Comparison of ENCODE assay signal across 9 mouse cellular contexts in genomic region chr11:116673410-116673809, GRCm38 (mm10). TPM values are rescaled to one million over a fixed set of nuclear protein-coding genes. Genes with fewer than 3 reads are reported as not detected.
DNase-seq lines count a peak whose midpoint lies in the region; ATAC-seq and TF ChIP-seq lines count a peak whose summit lies in the region.
"Had no signal": no experiment of that assay in that cellular context is flagged by ENCODE, and none has a peak within 500 bp of the region (broad histone marks: within the 10 kb centered on the region; RNA-seq: fewer than 3 reads in every experiment).

No protein-coding gene starts in this region.

- H3K9ac ChIP-seq in heart, postnatal 0 days (replicated peaks; ENCODE audit: low read depth, low read length): 0 out of 2 replicates have a peak overlapping the region, but pooled peaks have one; percentile 84
- peak overlapping the region; percentile 95 for H3K9ac ChIP-seq in forebrain, embryonic 13.5 days
- H3K9ac ChIP-seq in liver, embryonic 14.5 days (replicated peaks): peak overlapping the region; percentile 94; the same call in 1 of the 2 replicates

- H3K36me3 ChIP-seq in heart, postnatal 0 days (replicated peaks; ENCODE audit: control insufficient read depth, insufficient read depth, low read length): peaks cover 51% of the 10 kb centered on the region
- peaks cover 67% of the 10 kb centered on the region for H3K36me3 ChIP-seq in E14TG2a.4 (ENCODE audit: insufficient read depth, low read length)
- H3K36me3 ChIP-seq in forebrain, embryonic 13.5 days (ENCODE audit: poor library complexity, severe bottlenecking): peaks cover 56% of the 10 kb centered on the region
- H3K36me3 ChIP-seq in liver, embryonic 14.5 days (replicated peaks; ENCODE audit: control insufficient read depth, insufficient read depth, low read depth): peaks cover 47% of the 10 kb centered on the region

- no peak overlapping the region for H3K27ac ChIP-seq in heart, postnatal 0 days (ENCODE audit: low read depth)
- no peak overlapping the region for H3K27ac ChIP-seq in forebrain, embryonic 13.5 days
- peak overlapping the region; percentile 56; the same call in 1 of the 2 replicates for H3K27ac ChIP-seq in liver, embryonic 14.5 days

- no peaks in the 10 kb centered on the region for H3K9me3 ChIP-seq in heart, postnatal 0 days (replicated peaks; ENCODE audit: control insufficient read depth, low read length)
- no peaks in the 10 kb centered on the region for H3K9me3 ChIP-seq in E14TG2a.4 (ENCODE audit: low read length)
- no peaks in the 10 kb centered on the region for H3K9me3 ChIP-seq in forebrain, embryonic 13.5 days (replicated peaks)
- no peaks in the 10 kb centered on the region for H3K9me3 ChIP-seq in liver, embryonic 14.5 days (ENCODE audit: control insufficient read depth, low read length)

- WGBS in heart, postnatal 0 days: 72% methylated on average over 2 of the region's 2 CpGs
- WGBS in forebrain, embryonic 13.5 days: 88% methylated on average over 2 of the region's 2 CpGs
- WGBS in liver, embryonic 14.5 days (ENCODE audit: insufficient replicate concordance): 70% methylated on average over 2 of the region's 2 CpGs

- H3K4me3 ChIP-seq in heart, postnatal 0 days (ENCODE audit: low read depth, low read length): no peak overlapping the region
- H3K4me3 ChIP-seq in E14TG2a.4 (replicated peaks; ENCODE audit: low read length): peak overlapping the region; percentile 99
- H3K4me3 ChIP-seq in forebrain, embryonic 13.5 days: peak overlapping the region; percentile 84; the same call in 1 of the 2 replicates
- H3K4me3 ChIP-seq in liver, embryonic 14.5 days (ENCODE audit: insufficient read depth in 1 of 2, low read depth in 2 of 2, low read length in 2 of 2): peak overlapping the region; percentile 79 to 94; a peak in 3 of 4 replicates

- TF ChIP-seq EP300 in heart, postnatal 0 days (IDR thresholded peaks at IDR 0.05; ENCODE audit: low read depth): no peak
- no peak for TF ChIP-seq EP300 in liver, embryonic 14.5 days (IDR thresholded peaks at IDR 0.05; ENCODE audit: low read depth)

- no peak for TF ChIP-seq CTCF in heart, postnatal 0 days (IDR thresholded peaks at IDR 0.05; ENCODE audit: low read depth)
- no peak for TF ChIP-seq CTCF in E14TG2a.4 (conservative IDR thresholded peaks at IDR 0.05; ENCODE audit: low read length)
- no peak for TF ChIP-seq CTCF in liver, embryonic 14.5 days (IDR thresholded peaks at IDR 0.05; ENCODE audit: low read depth)

- DNase-seq in heart, postnatal 0 days (ENCODE audit: low spot score): no peak
- DNase-seq in heart, postnatal 4 days: no peak
- DNase-seq in liver, embryonic 14.5 days (ENCODE audit: low read depth in 3 of 3, low spot score in 3 of 3): no peak
- no peak for DNase-seq in frontal cortex, postnatal 10 days (ENCODE audit: low spot score in 2 of 2)
- DNase-seq in urinary bladder, adult 2 months (ENCODE audit: low spot score): no peak
- DNase-seq in gastrocnemius, postnatal 25 days: no peak
- DNase-seq: left cerebral cortex, postnatal 4 days had no signal

- H3K27me3 ChIP-seq in heart, postnatal 0 days (ENCODE audit: control insufficient read depth, insufficient read depth, low read length): no peaks in the 10 kb centered on the region
- H3K27me3 ChIP-seq in E14TG2a.4 (ENCODE audit: insufficient read depth, low read length): peaks cover 1% of the 10 kb centered on the region; the same call in 1 of the 2 replicates
- H3K27me3 ChIP-seq in forebrain, embryonic 13.5 days: no peaks in the 10 kb centered on the region
- no peaks in the 10 kb centered on the region for H3K27me3 ChIP-seq in liver, embryonic 14.5 days (ENCODE audit: control insufficient read depth, insufficient read depth, low read length)

- peak overlapping the region; percentile 98; the same call in 1 of the 2 replicates for H3K4me2 ChIP-seq in heart, postnatal 0 days (ENCODE audit: low read depth, low read length)
- H3K4me2 ChIP-seq in forebrain, embryonic 13.5 days: peak overlapping the region; percentile 96
- H3K4me2 ChIP-seq in liver, embryonic 14.5 days (ENCODE audit: low read depth): peak overlapping the region; percentile 85

- no peak for ATAC-seq in heart, postnatal 0 days (ENCODE audit: insufficient read depth, low read depth)
- no peak for ATAC-seq in forebrain, embryonic 13.5 days
- ATAC-seq in liver, embryonic 14.5 days (ENCODE audit: insufficient read depth): no peak

- peaks cover 28% of the 10 kb centered on the region for H3K4me1 ChIP-seq in heart, postnatal 0 days (ENCODE audit: control insufficient read depth, insufficient read depth)
- H3K4me1 ChIP-seq in E14TG2a.4 (replicated peaks; ENCODE audit: low read depth, low read length): peaks cover 73% of the 10 kb centered on the region
- peaks cover 43% of the 10 kb centered on the region for H3K4me1 ChIP-seq in forebrain, embryonic 13.5 days
- H3K4me1 ChIP-seq in liver, embryonic 14.5 days (replicated peaks; ENCODE audit: control insufficient read depth in 2 of 2, insufficient read depth in 2 of 2, low read length in 1 of 2): peaks cover 13 to 22% of the 10 kb centered on the region in 2 experiments

RNA-seq across cellular contexts. Expression of gene Cygb, which starts 19.3 kb away (rescaled TPM):
- total RNA-seq in heart, postnatal 0 days (2014; rRNA removed; ENCODE audit: low replicate concordance): 11.4 and 38.8 TPM in 2 replicates
- 21.1 and 21.6 TPM in 2 replicates for polyA plus RNA-seq in heart, postnatal 0 days (2015; fragmentation: Nextera tagmentation; extraction: Ambion mirVana)
- total RNA-seq in heart, postnatal 4 days (2021): 10 to 100 TPM; 46.2 to 57.9 TPM
- 8.8 and 9.3 TPM in 2 replicates for polyA plus RNA-seq in forebrain, embryonic 13.5 days (2015; fragmentation: Nextera tagmentation; extraction: Ambion mirVana)
- polyA plus RNA-seq in liver, embryonic 14.5 days (2012; rRNA removed): 0.41 and 0.64 TPM in 2 replicates
- polyA plus RNA-seq in liver, embryonic 14.5 days (2014; fragmentation: Nextera tagmentation; extraction: Ambion mirVana): 0.44 and 0.81 TPM in 2 replicates
- polyA plus RNA-seq in urinary bladder, adult 2 months (2012; rRNA removed): 156 and 160 TPM in 2 replicates
- total RNA-seq in gastrocnemius, postnatal 25 days (2021): 10 to 100 TPM in 1 of 2 experiments, 1 to 10 TPM in 1; 7.5 to 14.7 TPM

RNA-seq across cellular contexts. Expression of gene Prcd, which starts 20.1 kb away (rescaled TPM):
- total RNA-seq in heart, postnatal 0 days (2014; rRNA removed; ENCODE audit: low replicate concordance): not detected in 2 replicates
- 2.5 and 2.6 TPM in 2 replicates for polyA plus RNA-seq in heart, postnatal 0 days (2015; fragmentation: Nextera tagmentation; extraction: Ambion mirVana)
- 1 to 10 TPM; 1.1 to 1.5 TPM for total RNA-seq in heart, postnatal 4 days (2021)
- 0.79 and 0.80 TPM in 2 replicates for polyA plus RNA-seq in forebrain, embryonic 13.5 days (2015; fragmentation: Nextera tagmentation; extraction: Ambion mirVana)
- 0.11 and 0.14 TPM in 2 replicates for polyA plus RNA-seq in liver, embryonic 14.5 days (2012; rRNA removed)
- 0.19 and 0.20 TPM in 2 replicates for polyA plus RNA-seq in liver, embryonic 14.5 days (2014; fragmentation: Nextera tagmentation; extraction: Ambion mirVana)
- 2.0 and 3.1 TPM in 2 replicates for polyA plus RNA-seq in urinary bladder, adult 2 months (2012; rRNA removed)
- total RNA-seq in gastrocnemius, postnatal 25 days (2021): under 1 TPM in 1 of 2 experiments, not detected in 1; 0.35 TPM

RNA-seq across cellular contexts. Expression of gene Rhbdf2, which starts 46.6 kb away (rescaled TPM):
- total RNA-seq in heart, postnatal 0 days (2014; rRNA removed; ENCODE audit: low replicate concordance): 19.0 and 25.5 TPM in 2 replicates
- polyA plus RNA-seq in heart, postnatal 0 days (2015; fragmentation: Nextera tagmentation; extraction: Ambion mirVana): 5.8 and 6.1 TPM in 2 replicates
- 10 to 100 TPM; 16.4 to 17.5 TPM for total RNA-seq in heart, postnatal 4 days (2021)
- polyA plus RNA-seq in forebrain, embryonic 13.5 days (2015; fragmentation: Nextera tagmentation; extraction: Ambion mirVana): 0.87 and 0.98 TPM in 2 replicates
- polyA plus RNA-seq in liver, embryonic 14.5 days (2012; rRNA removed): 8.3 and 11.1 TPM in 2 replicates
- polyA plus RNA-seq in liver, embryonic 14.5 days (2014; fragmentation: Nextera tagmentation; extraction: Ambion mirVana): 3.8 and 5.2 TPM in 2 replicates
- polyA plus RNA-seq in urinary bladder, adult 2 months (2012; rRNA removed): 15.4 and 17.0 TPM in 2 replicates
- total RNA-seq in gastrocnemius, postnatal 25 days (2021): 1 to 10 TPM; 6.3 to 7.5 TPM
